Mouse (Mus musculus): ENCODE data around the gene Rpl41. TPM values are rescaled to one million over a fixed set of nuclear protein-coding genes. Genes with fewer than 3 reads are reported as not detected.
A peak's percentile ranks its signal among the peaks of the same experiment; 100 is the strongest.
"Not testable (repeated sequence)": the region's sequence is repeated elsewhere in the genome, so short reads cannot be mapped to it uniquely, and the experiment has no call there.

Rpl41 gene
- total RNA-seq, 2 experiments from 2014 or later, result 1,490 to 1,551 TPM

DNA sequence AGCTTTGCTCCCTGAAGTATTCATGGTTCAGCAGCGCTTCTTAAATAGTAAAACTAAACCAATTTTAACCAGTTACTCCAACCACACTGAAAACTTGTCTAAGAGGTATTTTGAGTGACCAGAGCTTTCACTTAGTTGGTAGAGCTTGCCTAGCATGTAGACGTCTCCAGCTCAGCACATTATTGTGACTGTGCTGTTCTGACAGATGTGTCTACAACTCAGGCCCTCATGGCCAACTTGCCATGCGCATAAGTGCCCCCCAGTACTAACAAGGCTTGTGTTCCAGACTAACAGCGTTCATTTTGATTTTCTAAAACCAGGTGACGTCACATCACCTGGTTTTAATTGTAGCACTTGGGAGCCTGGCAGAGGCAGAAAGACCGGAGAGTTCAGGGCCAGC lies 7.9 kb upstream of the Rpl41 start:
- DNase-seq, result no peak

DNA sequence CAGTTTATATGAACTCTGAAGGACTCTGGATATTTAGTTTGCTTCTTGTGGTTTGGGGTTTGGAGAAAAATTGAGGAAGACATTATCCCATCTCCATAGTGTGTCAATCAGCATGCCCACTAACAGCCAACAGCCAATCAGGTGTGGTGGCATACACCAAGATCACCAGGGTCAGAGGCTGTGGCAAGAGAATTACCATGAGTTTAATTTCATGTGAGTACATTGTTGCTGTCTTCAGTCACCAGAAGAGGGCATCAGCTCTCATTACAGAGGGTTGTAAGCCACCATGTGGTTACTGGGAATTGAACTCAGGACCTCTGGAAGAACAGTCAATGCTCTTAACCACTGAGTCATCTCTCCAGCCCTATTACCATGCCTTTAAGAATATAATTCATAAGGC lies 7.2 kb upstream of the Rpl41 start:
- DNase-seq, result no peak

- DNase-seq, result not testable (repeated sequence)
Observed at GRCm38 (mm10) chr10:128555567-128555966, 6.5 kb upstream of the Rpl41 start.

GRCm38 (mm10) chr10:128550144-128550823 lies 1.2 kb upstream of the Rpl41 start:
- not testable (repeated sequence) for DNase-seq

DNA sequence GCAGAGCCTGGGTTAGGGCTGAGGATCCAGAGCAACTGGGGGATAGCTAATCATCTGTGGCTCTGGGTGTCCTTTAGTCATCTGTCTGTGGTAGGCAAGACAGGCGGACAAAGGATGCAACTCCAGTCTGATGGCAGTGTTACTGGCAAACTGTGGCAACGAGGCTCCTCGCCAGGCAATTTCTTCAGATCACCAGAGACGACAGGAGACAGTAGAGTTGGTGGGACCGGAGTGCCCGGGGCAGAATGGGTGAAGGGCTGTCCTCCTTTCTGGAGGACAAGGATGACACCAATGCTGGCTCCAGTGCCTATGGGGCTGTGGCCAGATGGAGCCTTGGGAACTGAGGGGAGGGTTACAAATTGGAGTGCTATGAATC lies 565 bp upstream of the Rpl41 start:
- DNase-seq, result peak; percentile 18 to 36

GRCm38 (mm10) chr10:128548051-128548791 lies 884 bp downstream of the Rpl41 start:
- not testable (repeated sequence) for DNase-seq

- peak; percentile 94 to 98 for DNase-seq
Observed at GRCm38 (mm10) chr10:128547361-128548032, 1.6 kb downstream of the Rpl41 start, which contains the start of gene Zc3h10. TSS of gene Zc3h10 (minus strand) at chr10:128547774.

DNA sequence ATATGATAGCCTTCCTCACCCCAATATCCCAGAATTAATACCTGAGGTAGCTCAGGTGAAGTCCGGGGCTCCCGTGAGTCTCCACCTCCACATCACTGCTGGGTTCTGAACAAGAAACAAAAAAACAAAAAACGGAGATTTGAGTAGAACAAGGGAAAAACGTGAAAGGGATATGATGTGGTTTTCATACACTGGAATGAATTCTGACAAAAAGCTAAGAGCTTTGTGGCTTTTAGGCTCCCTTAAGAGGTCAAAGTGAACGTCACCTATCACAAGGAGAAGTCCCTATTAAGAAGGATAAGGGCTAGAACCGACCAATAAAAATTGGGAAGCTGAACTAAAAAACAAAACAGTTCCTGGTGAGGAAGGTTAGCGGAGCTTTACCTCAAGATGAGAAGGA lies 2.3 kb downstream of the Rpl41 start:
- DNase-seq, result no peak

- peak; percentile 47 to 66 for DNase-seq
Observed at GRCm38 (mm10) chr10:128546361-128546760, 2.7 kb downstream of the Rpl41 start.

DNA sequence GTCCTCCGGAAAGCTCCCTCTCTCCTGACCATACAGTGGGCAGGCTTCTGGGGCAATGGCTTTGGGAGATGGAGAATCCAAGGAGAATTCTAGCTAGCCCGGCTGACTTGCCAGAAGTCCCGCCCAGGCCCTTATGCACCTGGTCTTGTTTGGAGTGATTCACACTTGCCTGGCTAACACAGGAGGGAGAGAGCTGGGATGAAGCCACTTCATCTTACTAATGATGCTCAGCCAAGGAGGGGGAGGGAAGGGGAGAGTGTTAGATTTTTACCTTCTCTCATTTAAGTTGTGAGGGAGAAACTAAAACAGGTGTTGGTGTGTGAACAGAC lies 3.6 kb downstream of the Rpl41 start:
- DNase-seq, result no peak

- no peak for DNase-seq
Observed at GRCm38 (mm10) chr10:128544674-128545569, 4.2 kb downstream of the Rpl41 start.

DNA sequence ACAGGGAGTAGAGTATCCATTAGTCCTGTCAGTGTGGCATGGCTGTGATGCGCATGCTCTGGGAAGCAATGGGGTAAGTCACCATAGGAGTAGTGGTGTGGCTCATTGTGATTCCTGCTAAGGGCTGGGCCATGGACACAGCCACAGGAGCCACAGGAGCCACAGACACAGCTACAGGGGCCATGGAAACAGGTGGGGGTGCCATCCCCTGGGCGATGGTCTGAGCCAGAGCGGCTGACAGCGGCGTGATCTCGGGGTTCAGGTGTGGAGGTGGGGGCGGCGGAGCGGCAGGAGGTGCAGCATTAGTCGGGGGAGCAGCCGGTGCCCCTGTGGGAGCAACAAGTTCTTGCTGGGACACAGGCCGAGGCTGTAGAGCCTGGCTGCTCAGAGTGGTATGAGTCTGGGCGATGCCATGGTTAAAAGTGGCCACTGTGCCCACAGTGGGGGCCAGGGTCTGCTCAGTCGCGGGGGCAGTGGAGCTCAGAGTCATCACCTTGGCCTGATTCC lies 4.9 kb downstream of the Rpl41 start:
- no peak for DNase-seq

- DNase-seq, result no peak
Observed at GRCm38 (mm10) chr10:128543100-128543499, 6.0 kb downstream of the Rpl41 start.

DNA sequence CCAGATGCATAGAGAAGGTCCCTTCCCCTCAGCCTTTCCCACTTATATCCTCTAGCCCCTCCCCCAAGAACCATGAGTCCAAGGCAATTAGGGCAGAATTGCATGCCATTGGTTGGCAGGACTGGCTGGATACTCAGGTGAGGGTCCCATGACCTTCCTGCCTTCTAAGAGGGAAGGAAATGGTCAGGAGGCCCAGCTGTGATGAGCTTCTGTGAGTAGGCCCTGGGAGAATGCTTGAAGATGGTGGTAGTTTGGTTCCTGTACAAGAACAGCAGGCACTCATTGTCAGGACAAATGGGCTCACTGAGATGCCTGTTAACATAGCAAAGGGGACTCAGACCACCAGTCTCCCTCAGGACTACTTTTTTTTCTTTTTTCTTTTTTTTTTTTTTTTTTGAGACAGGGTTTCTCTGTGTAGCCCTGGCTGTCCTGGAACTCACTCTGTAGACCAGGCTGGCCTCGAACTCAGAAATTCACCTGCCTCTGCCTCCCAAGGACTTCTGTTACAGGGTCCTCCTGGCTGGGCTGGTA lies 10.7 kb downstream of the Rpl41 start:
- no peak for DNase-seq

DNA sequence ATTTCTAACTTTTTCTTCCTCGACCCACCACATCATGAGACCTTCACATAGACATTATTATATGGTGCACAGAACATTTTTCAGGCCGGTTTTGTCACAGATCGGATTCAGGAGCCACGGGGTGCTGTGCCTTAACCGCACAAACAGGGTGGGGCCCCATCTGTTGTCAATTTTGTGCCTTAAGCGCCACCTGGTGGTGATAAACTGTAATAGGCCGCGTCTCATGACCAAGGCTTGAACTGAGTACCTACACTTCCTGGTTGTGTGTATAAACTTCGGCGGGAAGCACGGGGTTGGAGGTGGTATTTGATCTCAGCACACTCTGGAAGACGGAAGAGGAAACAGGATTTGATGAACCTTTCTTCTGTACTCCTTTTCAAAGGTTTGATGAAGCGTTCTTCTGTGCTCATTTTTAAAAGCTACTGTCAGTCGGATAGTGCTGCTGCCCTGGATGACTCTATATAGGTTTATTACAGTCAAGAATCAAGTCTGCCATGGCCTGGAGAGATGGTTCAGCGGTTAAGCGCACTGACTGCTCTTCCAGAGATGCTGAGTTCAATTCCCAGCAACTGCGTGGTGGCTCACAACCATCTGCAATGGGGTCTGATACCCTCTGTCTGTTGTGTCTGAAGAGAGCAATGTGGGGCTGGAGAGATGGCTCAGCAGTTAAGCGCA lies 12.7 kb downstream of the Rpl41 start:
- peak; percentile 94 to 95 for DNase-seq

GRCm38 (mm10) chr10:128535624-128536265 lies 13.4 kb downstream of the Rpl41 start:
- DNase-seq, result no peak

DNA sequence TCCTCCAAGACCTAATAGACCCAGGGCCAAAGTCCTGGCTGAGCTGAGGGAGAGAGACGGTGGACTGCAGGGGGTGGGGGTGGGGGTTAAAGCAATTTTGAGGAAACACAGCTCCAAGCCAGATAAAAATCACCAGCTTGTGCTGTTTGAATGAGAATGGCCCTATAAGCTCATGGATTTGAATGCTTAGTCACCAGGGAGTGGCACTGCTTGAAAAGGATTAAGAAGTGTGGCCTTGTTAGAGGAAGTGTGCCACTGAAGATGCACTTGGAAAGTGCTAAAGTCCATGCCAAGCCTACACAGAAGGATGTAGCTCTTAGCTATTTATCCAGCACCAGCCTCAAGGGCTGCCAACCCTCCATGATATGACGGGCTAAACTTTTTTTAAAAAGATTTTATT lies 13.9 kb downstream of the Rpl41 start:
- no peak for DNase-seq

- no peak for DNase-seq
Observed at GRCm38 (mm10) chr10:128526366-128527356, 22.4 kb downstream of the Rpl41 start.

DNA sequence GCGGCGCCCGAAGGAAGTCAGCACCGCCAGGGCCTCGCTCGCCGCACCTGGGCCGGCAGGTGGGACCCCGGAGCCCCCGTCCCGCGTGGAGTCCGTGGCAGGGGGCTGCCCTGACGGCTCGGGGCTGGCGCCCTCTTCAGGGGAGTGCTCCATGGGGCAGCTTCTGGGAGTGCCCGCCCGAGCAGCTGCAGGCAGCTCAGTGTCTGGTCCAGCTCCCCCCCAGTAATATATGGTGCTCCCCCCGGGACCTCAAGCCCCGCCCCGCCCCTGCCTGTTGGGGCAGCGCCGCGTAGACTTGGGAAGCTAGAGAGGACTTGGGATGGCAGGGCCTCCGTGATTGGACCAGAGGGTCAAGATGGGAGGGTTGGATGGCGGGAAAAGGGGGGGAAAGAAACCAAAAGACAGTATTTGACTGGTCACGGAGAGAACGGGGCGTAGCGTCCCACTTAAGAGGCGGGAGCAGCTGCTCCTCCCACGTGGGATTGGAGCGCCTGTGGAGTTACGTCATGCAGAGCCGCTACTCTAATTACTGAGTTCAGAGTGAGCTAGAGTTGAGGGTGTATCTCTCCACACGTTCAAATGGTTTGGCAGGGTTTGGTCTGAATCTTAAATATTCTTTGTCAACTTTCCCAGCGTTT lies 23.3 kb downstream of the Rpl41 start, which contains the start of gene Esyt1:
Gene Esyt1 (minus strand): TSS at position 201 of the 638 bp plus-strand sequence.
- DNase-seq, result peak; percentile 93 to 99

Measured in heart, adult 18-20 months (tissue).